Mouse (Mus musculus): ENCODE data around the gene Pklr. TPM values are rescaled to one million over a fixed set of nuclear protein-coding genes. Genes with fewer than 3 reads are reported as not detected.
A peak's percentile ranks its signal among the peaks of the same experiment; 100 is the strongest.

Gene Pklr
- polyA plus RNA-seq, 1 experiment from 2014 or later = 148 TPM

- peak; percentile 81 for ATAC-seq
- Histone ChIP-seq H3K9me3 (ENCODE audit: control insufficient read depth, low read length) (no peaks in the 10 kb centered on the region), H3K36me3 (ENCODE audit: control insufficient read depth, insufficient read depth, low read length) (no peaks in the 10 kb centered on the region), H3K27ac (ENCODE audit: low read length) (peak overlapping the region; percentile 96), H3K4me1 (ENCODE audit: control insufficient read depth, insufficient read depth, low read length) (peaks cover 19% of the 10 kb centered on the region), H3K4me2 (ENCODE audit: low read depth, low read length) (peak overlapping the region; percentile 19; the same call in 1 of the 2 replicates), H3K27me3 (replicated peaks; ENCODE audit: control insufficient read depth, insufficient read depth, low read length) (no peaks in the 10 kb centered on the region), H3K9ac (ENCODE audit: low read depth, low read length) (peak overlapping the region; percentile 69; the same call in 1 of the 2 replicates), H3K4me3 (ENCODE audit: low read length) (no peak overlapping the region)
- 58% methylated on average over 1 of the region's 1 CpGs for WGBS
Observed at GRCm38 (mm10) chr3:89133752-89134151, 2.2 kb upstream of the Pklr start.

- no peaks in the 10 kb centered on the region for H3K9me3 ChIP-seq (ENCODE audit: control insufficient read depth, low read length)
- peak; percentile 86 for ATAC-seq
- WGBS = 24% methylated on average over 9 of the region's 9 CpGs
- no peaks in the 10 kb centered on the region for H3K27me3 ChIP-seq (replicated peaks; ENCODE audit: control insufficient read depth, insufficient read depth, low read length)
- no peaks in the 10 kb centered on the region for H3K36me3 ChIP-seq (ENCODE audit: control insufficient read depth, insufficient read depth, low read length)
- peaks cover 22% of the 10 kb centered on the region for H3K4me1 ChIP-seq (ENCODE audit: control insufficient read depth, insufficient read depth, low read length)
- peak overlapping the region; percentile 43 for H3K4me3 ChIP-seq (ENCODE audit: low read length)
- H3K9ac ChIP-seq (ENCODE audit: low read depth, low read length) = peak overlapping the region; percentile 64
- peak overlapping the region; percentile 92 for H3K27ac ChIP-seq (ENCODE audit: low read length)
- H3K4me2 ChIP-seq (ENCODE audit: low read depth, low read length) = peak overlapping the region; percentile 49
Observed at GRCm38 (mm10) chr3:89136365-89136764, 423 bp downstream of the Pklr start.

- no peak for ATAC-seq
- no peaks in the 10 kb centered on the region for H3K27me3 ChIP-seq (replicated peaks; ENCODE audit: control insufficient read depth, insufficient read depth, low read length)
- H3K9ac ChIP-seq (ENCODE audit: low read depth, low read length) = no peak overlapping the region
- H3K36me3 ChIP-seq (ENCODE audit: control insufficient read depth, insufficient read depth, low read length) = peaks cover 4% of the 10 kb centered on the region; the same call in 1 of the 2 replicates
- WGBS = 77% methylated on average over 10 of the region's 10 CpGs
- peaks cover 6% of the 10 kb centered on the region; the same call in 1 of the 2 replicates for H3K4me1 ChIP-seq (ENCODE audit: control insufficient read depth, insufficient read depth, low read length)
- H3K4me3 ChIP-seq (ENCODE audit: low read length) = no peak overlapping the region
- H3K27ac ChIP-seq (ENCODE audit: low read length) = no peak overlapping the region
- no peak overlapping the region for H3K4me2 ChIP-seq (ENCODE audit: low read depth, low read length)
- no peaks in the 10 kb centered on the region for H3K9me3 ChIP-seq (ENCODE audit: control insufficient read depth, low read length)
Observed at GRCm38 (mm10) chr3:89144821-89145220, 8.9 kb downstream of the Pklr start.

GRCm38 (mm10) chr3:89145566-89145965 lies 9.6 kb downstream of the Pklr start:
- Histone ChIP-seq H3K9ac (ENCODE audit: low read depth, low read length) (no peak overlapping the region), H3K9me3 (ENCODE audit: control insufficient read depth, low read length) (no peaks in the 10 kb centered on the region), H3K27me3 (replicated peaks; ENCODE audit: control insufficient read depth, insufficient read depth, low read length) (no peaks in the 10 kb centered on the region), H3K4me3 (ENCODE audit: low read length) (no peak overlapping the region), H3K4me2 (ENCODE audit: low read depth, low read length) (no peak overlapping the region), H3K36me3 (ENCODE audit: control insufficient read depth, insufficient read depth, low read length) (peaks cover 4% of the 10 kb centered on the region; the same call in 1 of the 2 replicates), H3K27ac (ENCODE audit: low read length) (no peak overlapping the region), H3K4me1 (ENCODE audit: control insufficient read depth, insufficient read depth, low read length) (0 out of 2 replicates have a peak, but pooled peaks cover 3% of the 10 kb centered on the region)
- 63% methylated on average over 8 of the region's 8 CpGs for WGBS
- ATAC-seq = no peak

- H3K36me3 ChIP-seq (ENCODE audit: control insufficient read depth, insufficient read depth, low read length) = peaks cover 4% of the 10 kb centered on the region; the same call in 1 of the 2 replicates
- H3K4me1 ChIP-seq (ENCODE audit: control insufficient read depth, insufficient read depth, low read length) = 0 out of 2 replicates have a peak, but pooled peaks cover 3% of the 10 kb centered on the region
- H3K9me3 ChIP-seq (ENCODE audit: control insufficient read depth, low read length) = no peaks in the 10 kb centered on the region
- H3K4me2 ChIP-seq (ENCODE audit: low read depth, low read length) = peak overlapping the region; percentile 50
- H3K27me3 ChIP-seq (replicated peaks; ENCODE audit: control insufficient read depth, insufficient read depth, low read length) = no peaks in the 10 kb centered on the region
- peak overlapping the region; percentile 54 for H3K9ac ChIP-seq (ENCODE audit: low read depth, low read length)
- peak; percentile 94 for ATAC-seq
- peak overlapping the region; percentile 30 for H3K4me3 ChIP-seq (ENCODE audit: low read length)
- WGBS = 22% methylated on average over 26 of the region's 26 CpGs
- peak overlapping the region; percentile 40 for H3K27ac ChIP-seq (ENCODE audit: low read length)
Observed at GRCm38 (mm10) chr3:89147101-89147978, 11.4 kb downstream of the Pklr start.

GRCm38 (mm10) chr3:89147979-89148311 lies 12.0 kb downstream of the Pklr start:
- Histone ChIP-seq H3K27ac (ENCODE audit: low read length) (peak overlapping the region; percentile 40), H3K36me3 (ENCODE audit: control insufficient read depth, insufficient read depth, low read length) (peaks cover under 1% of the 10 kb centered on the region; the same call in 1 of the 2 replicates), H3K27me3 (replicated peaks; ENCODE audit: control insufficient read depth, insufficient read depth, low read length) (no peaks in the 10 kb centered on the region), H3K4me3 (ENCODE audit: low read length) (peak overlapping the region; percentile 30), H3K9ac (ENCODE audit: low read depth, low read length) (peak overlapping the region; percentile 54), H3K4me2 (ENCODE audit: low read depth, low read length) (peak overlapping the region; percentile 50), H3K9me3 (ENCODE audit: control insufficient read depth, low read length) (no peaks in the 10 kb centered on the region), H3K4me1 (ENCODE audit: control insufficient read depth, insufficient read depth, low read length) (0 out of 2 replicates have a peak, but pooled peaks cover 3% of the 10 kb centered on the region)
- 10% methylated on average over 15 of the region's 15 CpGs for WGBS
- peak; percentile 66; the same call in 1 of the 2 replicates for ATAC-seq

GRCm38 (mm10) chr3:89148567-89148966 lies 12.6 kb downstream of the Pklr start:
- Histone ChIP-seq H3K9ac (ENCODE audit: low read depth, low read length) (no peak overlapping the region), H3K4me1 (ENCODE audit: control insufficient read depth, insufficient read depth, low read length) (0 out of 2 replicates have a peak, but pooled peaks cover 3% of the 10 kb centered on the region), H3K4me3 (ENCODE audit: low read length) (no peak overlapping the region), H3K9me3 (ENCODE audit: control insufficient read depth, low read length) (no peaks in the 10 kb centered on the region), H3K27me3 (replicated peaks; ENCODE audit: control insufficient read depth, insufficient read depth, low read length) (no peaks in the 10 kb centered on the region), H3K4me2 (ENCODE audit: low read depth, low read length) (peak overlapping the region; percentile 50; the same call in 1 of the 2 replicates), H3K27ac (ENCODE audit: low read length) (no peak overlapping the region), H3K36me3 (ENCODE audit: control insufficient read depth, insufficient read depth, low read length) (no peaks in the 10 kb centered on the region)
- 66% methylated on average over 14 of the region's 14 CpGs for WGBS
- ATAC-seq = no peak

- WGBS = 50% methylated on average over 17 of the region's 17 CpGs
- H3K27me3 ChIP-seq (replicated peaks; ENCODE audit: control insufficient read depth, insufficient read depth, low read length) = no peaks in the 10 kb centered on the region
Observed at GRCm38 (mm10) chr3:89152084-89152835, 16.3 kb downstream of the Pklr start.

GRCm38 (mm10) chr3:89156951-89157350 lies 21.0 kb downstream of the Pklr start:
- Histone ChIP-seq H3K27ac (ENCODE audit: low read length) (no peak overlapping the region), H3K4me3 (ENCODE audit: low read length) (no peak overlapping the region), H3K27me3 (replicated peaks; ENCODE audit: control insufficient read depth, insufficient read depth, low read length) (0 out of 2 replicates have a peak, but pooled peaks cover 3% of the 10 kb centered on the region), H3K4me1 (ENCODE audit: control insufficient read depth, insufficient read depth, low read length) (peaks cover 10% of the 10 kb centered on the region), H3K4me2 (ENCODE audit: low read depth, low read length) (no peak overlapping the region), H3K9me3 (ENCODE audit: control insufficient read depth, low read length) (no peaks in the 10 kb centered on the region), H3K36me3 (ENCODE audit: control insufficient read depth, insufficient read depth, low read length) (no peaks in the 10 kb centered on the region), H3K9ac (ENCODE audit: low read depth, low read length) (no peak overlapping the region)
- WGBS = 87% methylated on average over 8 of the region's 8 CpGs
- ATAC-seq = no peak

More at GRCm38 (mm10) chr3:89152084-89152835, 16.3 kb downstream of the Pklr start:
- H3K4me2 ChIP-seq (ENCODE audit: low read depth, low read length) = no peak overlapping the region
- H3K27ac ChIP-seq (ENCODE audit: low read length) = no peak overlapping the region
- H3K9me3 ChIP-seq (ENCODE audit: control insufficient read depth, low read length) = no peaks in the 10 kb centered on the region
- H3K36me3 ChIP-seq (ENCODE audit: control insufficient read depth, insufficient read depth, low read length) = no peaks in the 10 kb centered on the region
- 0 out of 2 replicates have a peak, but pooled peaks cover 3% of the 10 kb centered on the region for H3K4me1 ChIP-seq (ENCODE audit: control insufficient read depth, insufficient read depth, low read length)
- H3K4me3 ChIP-seq (ENCODE audit: low read length) = no peak overlapping the region
- no peak overlapping the region for H3K9ac ChIP-seq (ENCODE audit: low read depth, low read length)
- no peak for ATAC-seq

Measured in intestine, embryonic 16.5 days (tissue).